Mouse (Mus musculus) spleen, adult 2 months (tissue): Measurements from ENCODE around the gene Ppfibp2. TPM values are rescaled to one million over a fixed set of nuclear protein-coding genes. Genes with fewer than 3 reads are reported as not detected.

Experiments
- DNase-seq, 2 experiments: peaks; one replicate each; pipeline versions ENCODE4 v3.0.0 to v3.0.0-alpha.2; 2012 to 2021; ENCODE audit warnings: low spot score in 2 of 2, low read depth in 1 of 2
- H3K27ac ChIP-seq: fragments of 200-500 bp; 2 replicates; pipeline ENCODE4 v1.5.1; 2012; ENCODE audit warnings: low read length, inconsistent platforms; ENCODE audit not compliant: insufficient read depth
- H3K27me3 ChIP-seq: fragments of 200-500 bp; 2 replicates; pipeline ENCODE4 v1.6.1; 2012; ENCODE audit warnings: mild to moderate bottlenecking, moderate library complexity, low read length, inconsistent platforms; ENCODE audit not compliant: control insufficient read depth, insufficient read depth
- H3K36me3 ChIP-seq: fragments of 200-500 bp; 2 replicates; pipeline ENCODE4 v1.6.1; 2012; ENCODE audit warnings: mild to moderate bottlenecking, low read length, inconsistent platforms; ENCODE audit not compliant: control insufficient read depth, insufficient read depth
- H3K4me1 ChIP-seq: fragments of 200-500 bp; 2 replicates; pipeline ENCODE4 v1.6.1; 2011; ENCODE audit warnings: inconsistent platforms; ENCODE audit not compliant: control insufficient read depth, insufficient read depth, insufficient read length
- H3K4me3 ChIP-seq: fragments of 200-500 bp; 2 replicates; pipeline ENCODE4 v1.5.1; 2011; ENCODE audit warnings: mild to moderate bottlenecking, inconsistent platforms; ENCODE audit not compliant: insufficient read depth, insufficient read length; ENCODE audit errors: extremely low read depth
- CTCF ChIP-seq: fragments of 200-500 bp; IDR thresholded peaks from 2 replicates; pipeline ENCODE4 v1.5.1; 2011; ENCODE audit warnings: mild to moderate bottlenecking, inconsistent platforms; ENCODE audit not compliant: insufficient read depth, insufficient read length, insufficient replicate concordance; ENCODE audit errors: extremely low read depth
- POLR2A ChIP-seq: fragments of 200-500 bp; IDR thresholded peaks from 2 replicates; pipeline ENCODE4 v1.6.1; 2011; ENCODE audit warnings: low read depth, low read length, inconsistent platforms
- WGBS: fragments of 180-500 bp; shearing (Covaris S2); methylation state at CpG from one replicate; pipeline ENCODE4 v1.1.7; 2018; 5-methylcytosine and 5-hydroxymethylcytosine counted together
- polyA plus RNA-seq: library from polyadenylated mRNA; depleted of rRNA; stranded (reverse); fragments of >200 nt; gene quantifications from 2 replicates; pipeline ENCODE4 v1.2.3, GENCODE M21; 2012

Gene Ppfibp2
- polyA plus RNA-seq, 1 experiment, result 5.5 TPM

GRCm38 (mm10) chr7:107661189-107661842 lies 66.3 kb downstream of the Ppfibp2 start:
- TF ChIP-seq POLR2A, result no peak
- peak; percentile 77; the same call in 1 of the 2 replicates for TF ChIP-seq CTCF
- peaks cover 18% of the 10 kb centered on the region for H3K4me1 ChIP-seq
- peak; percentile 38 to 49 for DNase-seq
- H3K36me3 ChIP-seq, result no peaks in the 10 kb centered on the region
- no peak overlapping the region for H3K4me3 ChIP-seq
- H3K27me3 ChIP-seq, result no peaks in the 10 kb centered on the region
- no peak overlapping the region for H3K27ac ChIP-seq
- 45% methylated on average over 8 of the region's 8 CpGs for WGBS

GRCm38 (mm10) chr7:107661843-107662281 lies 66.9 kb downstream of the Ppfibp2 start:
- Histone ChIP-seq H3K4me3 (no peak overlapping the region), H3K27ac (no peak overlapping the region), H3K36me3 (no peaks in the 10 kb centered on the region), H3K4me1 (peaks cover 21% of the 10 kb centered on the region), H3K27me3 (no peaks in the 10 kb centered on the region)
- WGBS, result 91% methylated on average over 5 of the region's 5 CpGs
- no peak for TF ChIP-seq POLR2A
- no peak for TF ChIP-seq CTCF
- DNase-seq, result no peak

DNA sequence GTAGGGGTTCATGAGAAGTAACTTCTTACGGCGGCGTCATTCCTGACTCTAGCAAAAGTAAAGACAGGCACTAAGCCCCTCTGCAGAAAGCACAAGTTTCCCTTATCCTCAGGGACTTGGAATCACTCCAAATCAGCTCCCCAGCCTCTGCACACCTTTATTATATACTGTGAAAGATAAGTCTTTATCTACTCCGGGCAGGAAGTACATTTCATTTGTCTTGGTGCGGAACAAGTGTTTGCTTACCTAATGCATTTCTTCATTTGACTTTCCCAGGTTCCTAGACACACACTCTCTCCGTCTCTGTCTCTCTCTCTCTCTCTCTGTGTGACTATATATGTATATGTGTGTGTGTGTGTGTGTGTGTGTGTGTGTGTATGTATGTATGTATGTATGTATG lies 68.6 kb downstream of the Ppfibp2 start:
- no peak overlapping the region for H3K4me3 ChIP-seq
- no peaks in the 10 kb centered on the region for H3K27me3 ChIP-seq
- WGBS, result 89% methylated on average over 6 of the region's 6 CpGs
- no peak overlapping the region for H3K27ac ChIP-seq
- no peaks in the 10 kb centered on the region for H3K36me3 ChIP-seq
- no peak for DNase-seq
- TF ChIP-seq CTCF, result no peak
- TF ChIP-seq POLR2A, result no peak
- peaks cover 30% of the 10 kb centered on the region for H3K4me1 ChIP-seq

DNA sequence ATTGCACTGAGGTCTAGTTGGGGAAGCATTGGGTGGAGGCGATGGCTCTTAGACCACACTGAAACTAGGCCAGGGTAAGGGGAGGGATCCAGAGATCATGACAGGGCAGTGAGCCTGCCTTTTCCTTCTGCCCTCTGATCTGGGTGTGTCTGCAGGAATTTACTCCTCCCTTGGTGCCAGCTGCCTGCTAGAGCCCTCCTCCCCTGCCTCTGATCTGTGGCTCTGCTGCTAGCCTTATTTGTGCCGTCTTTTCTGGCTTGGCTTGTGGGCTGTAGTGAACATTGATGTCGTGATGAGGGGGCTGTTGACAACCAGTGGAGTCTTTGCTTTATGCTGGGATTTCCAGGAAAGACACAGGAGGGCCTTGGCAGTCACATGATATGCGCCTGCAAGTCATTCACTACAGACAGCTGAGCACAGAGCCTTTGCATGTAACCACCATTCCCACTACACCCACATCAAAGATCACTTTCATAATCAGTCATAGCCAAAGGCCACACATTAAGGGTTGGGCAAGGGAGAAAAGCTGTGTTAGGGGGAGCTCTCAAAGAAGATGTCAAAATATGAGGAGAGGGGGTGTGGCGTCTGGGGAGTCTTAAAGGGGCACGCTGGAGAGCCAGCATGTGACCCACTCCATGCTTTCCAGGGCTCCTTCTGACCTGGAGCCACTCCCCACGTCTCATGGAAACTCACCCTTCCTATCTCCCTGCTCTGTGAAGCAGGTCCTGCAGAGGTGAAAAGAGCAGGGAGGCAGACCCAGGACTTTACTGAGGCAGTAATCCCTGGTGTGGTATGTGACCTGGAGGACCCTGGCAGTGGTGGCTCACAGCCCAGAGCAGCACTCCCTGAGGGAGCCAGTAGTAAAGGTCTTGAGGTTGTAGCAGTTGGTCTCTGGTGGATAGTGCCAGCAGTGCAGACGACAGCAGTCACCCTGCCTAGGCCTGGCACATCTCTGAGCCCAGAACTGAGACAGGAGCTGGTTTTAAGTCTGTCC lies 69.4 kb downstream of the Ppfibp2 start:
- peaks cover 33% of the 10 kb centered on the region for H3K4me1 ChIP-seq
- WGBS, result 34% methylated on average over 8 of the region's 8 CpGs
- peak overlapping the region; percentile 50 for H3K27ac ChIP-seq
- H3K4me3 ChIP-seq, result no peak overlapping the region
- TF ChIP-seq POLR2A (no peak), CTCF (no peak)
- H3K27me3 ChIP-seq, result no peaks in the 10 kb centered on the region
- H3K36me3 ChIP-seq, result no peaks in the 10 kb centered on the region
- no peak for DNase-seq

DNA sequence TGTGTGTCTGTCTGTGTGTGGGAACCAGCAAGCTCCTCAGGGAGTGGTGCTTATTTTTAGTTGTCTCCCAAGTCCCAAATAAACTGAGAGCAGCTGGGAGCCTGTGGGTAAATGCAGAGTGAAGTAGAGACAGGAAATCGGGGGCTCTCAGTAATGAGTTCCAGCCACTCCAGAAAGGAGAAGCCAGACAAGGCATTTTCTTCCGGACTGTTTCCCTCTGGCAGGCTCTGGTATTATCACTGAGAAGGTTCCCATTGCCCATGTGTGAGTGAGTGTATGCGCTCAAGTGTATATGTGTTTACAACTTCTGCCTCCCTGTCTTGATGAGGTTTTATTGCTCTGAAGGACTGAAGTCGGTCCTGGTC lies 70.2 kb downstream of the Ppfibp2 start:
- Histone ChIP-seq H3K27me3 (no peaks in the 10 kb centered on the region), H3K27ac (peak overlapping the region; percentile 58), H3K4me3 (no peak overlapping the region; the same call in 1 of the 2 replicates), H3K36me3 (no peaks in the 10 kb centered on the region), H3K4me1 (peaks cover 33% of the 10 kb centered on the region)
- 37% methylated on average over 4 of the region's 4 CpGs for WGBS
- no peak for DNase-seq
- TF ChIP-seq CTCF (no peak), POLR2A (no peak)

DNA sequence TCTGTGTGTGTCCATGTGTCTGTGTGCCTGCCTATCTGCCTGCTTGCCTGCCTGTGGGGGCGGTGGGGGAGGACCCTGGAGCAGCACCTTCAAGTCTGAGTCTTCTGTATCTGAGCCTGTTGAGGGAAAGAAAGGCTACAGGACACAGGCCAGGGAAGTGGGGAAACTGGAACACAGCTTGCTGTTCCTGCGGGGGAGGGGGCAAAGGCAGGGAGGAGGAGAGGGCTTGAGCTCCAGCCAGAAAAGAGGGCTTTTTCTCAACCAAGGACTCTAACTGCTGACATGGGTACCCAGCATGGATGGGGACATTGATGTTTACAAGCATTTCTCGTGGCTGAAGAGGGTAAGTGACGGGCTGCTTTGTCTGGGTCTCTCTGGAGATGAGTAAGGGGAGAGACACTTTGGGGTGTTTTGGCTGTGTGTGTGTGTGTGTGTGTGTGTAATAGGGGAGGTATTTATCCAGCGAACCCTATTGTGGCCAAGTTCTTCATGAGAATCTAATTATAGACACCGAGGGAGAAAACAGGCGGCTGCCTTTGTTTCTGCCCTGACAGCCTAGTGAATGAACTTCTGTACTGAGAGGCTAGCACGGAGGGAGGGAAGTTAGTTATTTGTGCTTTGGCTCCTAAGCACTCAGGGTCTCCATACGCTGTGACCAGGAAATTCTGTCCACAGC lies 70.7 kb downstream of the Ppfibp2 start:
- Histone ChIP-seq H3K4me1 (peaks cover 33% of the 10 kb centered on the region), H3K27ac (peak overlapping the region; percentile 58), H3K27me3 (no peaks in the 10 kb centered on the region), H3K4me3 (peak overlapping the region; percentile 14; the same call in 1 of the 2 replicates), H3K36me3 (no peaks in the 10 kb centered on the region)
- 20% methylated on average over 9 of the region's 9 CpGs for WGBS
- DNase-seq, result no peak
- no peak for TF ChIP-seq POLR2A
- no peak for TF ChIP-seq CTCF
